Mouse (Mus musculus) midbrain, embryonic 12.5 days (tissue): ENCODE data around the gene Polr2b. TPM values are rescaled to one million over a fixed set of nuclear protein-coding genes. Genes with fewer than 3 reads are reported as not detected.

Experiments used
- ATAC-seq: fragments of 200-750 bp; cut with Nextera tagmentation; 2 replicates; pipeline ENCODE4 v1.8.0; 2017; ENCODE audit warnings: low read depth, moderate TSS enrichment, moderate library complexity; ENCODE audit not compliant: low FRiP score
- H3K27ac ChIP-seq: fragments of 300-500 bp; sonication (generic); replicated peaks from 2 replicates; pipeline ENCODE4 v1.5.1; 2016; ENCODE audit warnings: mild to moderate bottlenecking
- H3K27me3 ChIP-seq: fragments of 300-500 bp; sonication (generic); 2 replicates; pipeline ENCODE4 v1.6.1; 2016; ENCODE audit warnings: mild to moderate bottlenecking
- H3K36me3 ChIP-seq: fragments of 300-500 bp; sonication (generic); 2 replicates; pipeline ENCODE4 v1.6.1; 2016
- H3K4me1 ChIP-seq: fragments of 300-500 bp; sonication (generic); 2 replicates; pipeline ENCODE4 v1.6.1; 2016
- H3K4me2 ChIP-seq: fragments of 300-500 bp; sonication (generic); replicated peaks from 2 replicates; pipeline ENCODE4 v1.6.1; 2016; ENCODE audit warnings: mild to moderate bottlenecking, moderate library complexity
- H3K4me3 ChIP-seq: fragments of 300-500 bp; sonication (generic); 2 replicates; pipeline ENCODE4 v1.5.1; 2016; ENCODE audit warnings: mild to moderate bottlenecking
- H3K9ac ChIP-seq: fragments of 300-500 bp; sonication (generic); replicated peaks from 2 replicates; pipeline ENCODE4 v1.6.1; 2016; ENCODE audit warnings: mild to moderate bottlenecking, moderate library complexity
- H3K9me3 ChIP-seq: fragments of 300-500 bp; sonication (generic); 2 replicates; pipeline ENCODE4 v1.6.1; 2016; ENCODE audit warnings: mild to moderate bottlenecking
- WGBS: fragments of 180-500 bp; shearing (Covaris S2); methylation state at CpG from one replicate; pipeline ENCODE4 v1.1.7; 2016; 5-methylcytosine and 5-hydroxymethylcytosine counted together
- polyA plus RNA-seq: library from polyadenylated mRNA; unstranded; fragments of >200 nt; fragmentation: Nextera tagmentation; extraction: Ambion mirVana; gene quantifications from 2 replicates; pipeline ENCODE4 v1.2.1, GENCODE M21; 2016

The Polr2b gene
- polyA plus RNA-seq, 1 experiment from 2014 or later = 92.3 TPM

DNA sequence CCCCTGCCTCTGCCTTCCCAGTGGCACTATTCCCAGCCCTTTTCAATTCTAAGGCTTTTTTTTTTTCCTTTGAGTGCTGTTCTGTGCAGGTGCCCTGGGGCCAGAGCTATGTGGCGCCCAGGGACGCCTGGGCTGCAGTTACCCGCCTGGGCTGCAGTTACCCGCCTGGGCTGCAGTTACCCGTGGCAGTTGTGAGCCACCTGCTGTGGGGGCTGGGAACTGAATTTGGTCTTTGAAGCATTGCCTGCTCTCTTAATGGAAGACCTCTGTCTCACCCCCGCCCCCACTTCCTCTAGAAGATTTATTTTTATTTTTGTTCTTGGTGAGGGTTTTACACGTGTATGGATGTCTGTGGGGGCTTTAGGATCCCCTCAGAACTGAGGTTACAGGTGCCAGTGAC lies 36.8 kb upstream of the Polr2b start:
- Histone ChIP-seq H3K27ac (no peak overlapping the region), H3K4me3 (no peak overlapping the region), H3K9me3 (0 out of 2 replicates have a peak, but pooled peaks cover 2% of the 10 kb centered on the region), H3K9ac (no peak overlapping the region), H3K36me3 (peaks cover 85% of the 10 kb centered on the region), H3K27me3 (no peaks in the 10 kb centered on the region), H3K4me1 (no peaks in the 10 kb centered on the region), H3K4me2 (no peak overlapping the region)
- no peak for ATAC-seq
- WGBS = 82% methylated on average over 7 of the region's 7 CpGs

DNA sequence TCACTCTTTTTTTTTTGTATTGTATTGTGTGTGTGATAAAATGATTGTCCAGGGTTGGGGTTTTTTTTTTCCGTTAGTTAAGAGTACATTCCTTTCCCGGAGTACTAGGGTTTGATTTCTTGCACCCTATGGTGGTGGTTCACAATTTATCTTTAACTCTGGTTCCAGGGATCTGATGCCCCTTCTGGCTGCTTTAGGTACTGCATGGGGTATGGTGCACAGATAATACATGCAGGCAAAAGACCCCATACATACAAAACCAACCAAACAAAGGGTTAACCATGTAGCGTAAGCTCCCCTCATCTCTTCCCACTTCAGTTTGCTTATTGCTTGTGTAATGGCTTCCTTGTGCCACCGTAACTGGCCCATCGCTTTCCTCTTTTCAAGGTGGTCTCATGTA lies 34.0 kb upstream of the Polr2b start:
- H3K9me3 ChIP-seq = no peaks in the 10 kb centered on the region
- no peak overlapping the region for H3K4me2 ChIP-seq
- 86% methylated on average over 5 of the region's 5 CpGs for WGBS
- ATAC-seq = no peak
- no peak overlapping the region for H3K27ac ChIP-seq
- H3K4me1 ChIP-seq = no peaks in the 10 kb centered on the region
- H3K9ac ChIP-seq = no peak overlapping the region
- no peaks in the 10 kb centered on the region for H3K27me3 ChIP-seq
- H3K36me3 ChIP-seq = peaks cover 72% of the 10 kb centered on the region
- H3K4me3 ChIP-seq = no peak overlapping the region

DNA sequence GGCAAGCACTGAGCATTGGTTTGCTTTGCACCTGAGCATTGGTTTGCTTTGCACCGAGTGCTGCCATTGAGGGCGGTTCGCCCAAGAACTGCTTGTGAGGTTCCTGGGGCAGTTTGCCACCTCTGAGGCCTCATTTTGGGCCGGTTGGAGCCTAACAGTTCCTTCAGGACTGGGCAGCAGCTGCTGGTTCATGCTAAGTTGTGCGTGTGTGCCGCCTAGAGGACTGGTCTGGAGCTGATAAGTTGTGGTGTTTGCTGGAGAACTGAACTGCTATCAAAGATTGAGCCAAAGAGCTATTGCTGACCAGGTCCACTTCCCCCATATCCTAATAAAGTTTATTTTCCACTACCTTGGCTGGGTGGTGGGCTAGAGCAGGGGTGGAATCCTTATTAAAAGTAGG lies 32.7 kb upstream of the Polr2b start:
- Histone ChIP-seq H3K4me3 (no peak overlapping the region), H3K9ac (no peak overlapping the region), H3K4me2 (no peak overlapping the region), H3K4me1 (no peaks in the 10 kb centered on the region), H3K27ac (no peak overlapping the region), H3K27me3 (no peaks in the 10 kb centered on the region), H3K36me3 (peaks cover 73% of the 10 kb centered on the region), H3K9me3 (no peaks in the 10 kb centered on the region)
- ATAC-seq = no peak
- 97% methylated on average over 6 of the region's 6 CpGs for WGBS

GRCm38 (mm10) chr5:77281518-77282174 lies 28.3 kb upstream of the Polr2b start:
- Histone ChIP-seq H3K4me2 (no peak overlapping the region), H3K27me3 (no peaks in the 10 kb centered on the region), H3K9ac (no peak overlapping the region), H3K36me3 (peaks cover 54% of the 10 kb centered on the region), H3K9me3 (no peaks in the 10 kb centered on the region), H3K4me1 (no peaks in the 10 kb centered on the region), H3K27ac (no peak overlapping the region), H3K4me3 (no peak overlapping the region)
- WGBS = 89% methylated on average over 20 of the region's 20 CpGs
- ATAC-seq = no peak

- Histone ChIP-seq H3K36me3 (peaks cover 52% of the 10 kb centered on the region), H3K4me3 (no peak overlapping the region), H3K27ac (no peak overlapping the region), H3K4me2 (no peak overlapping the region), H3K9ac (no peak overlapping the region), H3K27me3 (no peaks in the 10 kb centered on the region), H3K4me1 (no peaks in the 10 kb centered on the region), H3K9me3 (no peaks in the 10 kb centered on the region)
- 93% methylated on average over 9 of the region's 9 CpGs for WGBS
- no peak for ATAC-seq
Measured at GRCm38 (mm10) chr5:77282242-77282641, 27.7 kb upstream of the Polr2b start.

- WGBS = 80% methylated on average over 7 of the region's 7 CpGs
- Histone ChIP-seq H3K4me1 (no peaks in the 10 kb centered on the region), H3K27me3 (no peaks in the 10 kb centered on the region), H3K36me3 (peaks cover 70% of the 10 kb centered on the region), H3K9me3 (no peaks in the 10 kb centered on the region), H3K4me3 (no peak overlapping the region), H3K27ac (no peak overlapping the region), H3K9ac (no peak overlapping the region), H3K4me2 (no peak overlapping the region)
- ATAC-seq = no peak
Measured at GRCm38 (mm10) chr5:77285685-77286084, 24.3 kb upstream of the Polr2b start.

GRCm38 (mm10) chr5:77286904-77287303 lies 23.0 kb upstream of the Polr2b start:
- WGBS = 85% methylated on average over 5 of the region's 5 CpGs
- Histone ChIP-seq H3K27me3 (no peaks in the 10 kb centered on the region), H3K4me1 (no peaks in the 10 kb centered on the region), H3K27ac (no peak overlapping the region), H3K4me2 (no peak overlapping the region), H3K9ac (no peak overlapping the region), H3K4me3 (no peak overlapping the region), H3K36me3 (peaks cover 62% of the 10 kb centered on the region), H3K9me3 (no peaks in the 10 kb centered on the region)
- no peak for ATAC-seq

GRCm38 (mm10) chr5:77287901-77288300 lies 22.0 kb upstream of the Polr2b start:
- peaks cover 62% of the 10 kb centered on the region for H3K36me3 ChIP-seq
- H3K27ac ChIP-seq = no peak overlapping the region
- no peak overlapping the region for H3K4me2 ChIP-seq
- no peak overlapping the region for H3K9ac ChIP-seq
- no peaks in the 10 kb centered on the region for H3K9me3 ChIP-seq
- no peak for ATAC-seq
- no peaks in the 10 kb centered on the region for H3K27me3 ChIP-seq
- H3K4me1 ChIP-seq = no peaks in the 10 kb centered on the region
- no peak overlapping the region for H3K4me3 ChIP-seq
- WGBS = 83% methylated on average over 6 of the region's 6 CpGs

GRCm38 (mm10) chr5:77289686-77290085 lies 20.3 kb upstream of the Polr2b start:
- H3K36me3 ChIP-seq = peaks cover 69% of the 10 kb centered on the region
- no peak overlapping the region for H3K9ac ChIP-seq
- ATAC-seq = no peak
- H3K27me3 ChIP-seq = no peaks in the 10 kb centered on the region
- H3K27ac ChIP-seq = no peak overlapping the region
- no peaks in the 10 kb centered on the region for H3K9me3 ChIP-seq
- no peak overlapping the region for H3K4me3 ChIP-seq
- H3K4me2 ChIP-seq = no peak overlapping the region
- 94% methylated on average over 8 of the region's 8 CpGs for WGBS
- H3K4me1 ChIP-seq = no peaks in the 10 kb centered on the region

GRCm38 (mm10) chr5:77290606-77291005 lies 19.3 kb upstream of the Polr2b start:
- H3K9ac ChIP-seq = no peak overlapping the region
- no peaks in the 10 kb centered on the region for H3K27me3 ChIP-seq
- 92% methylated on average over 2 of the region's 2 CpGs for WGBS
- H3K36me3 ChIP-seq = peaks cover 78% of the 10 kb centered on the region
- no peaks in the 10 kb centered on the region for H3K4me1 ChIP-seq
- no peak overlapping the region for H3K4me2 ChIP-seq
- ATAC-seq = no peak
- H3K9me3 ChIP-seq = no peaks in the 10 kb centered on the region
- H3K4me3 ChIP-seq = no peak overlapping the region
- no peak overlapping the region for H3K27ac ChIP-seq

- Histone ChIP-seq H3K27ac (no peak overlapping the region), H3K4me2 (no peak overlapping the region), H3K4me3 (no peak overlapping the region), H3K36me3 (peaks cover 87% of the 10 kb centered on the region), H3K9ac (no peak overlapping the region), H3K4me1 (no peaks in the 10 kb centered on the region), H3K27me3 (no peaks in the 10 kb centered on the region), H3K9me3 (no peaks in the 10 kb centered on the region)
- ATAC-seq = no peak
- 93% methylated on average over 7 of the region's 7 CpGs for WGBS
Measured at GRCm38 (mm10) chr5:77292803-77293522, 17.0 kb upstream of the Polr2b start.

DNA sequence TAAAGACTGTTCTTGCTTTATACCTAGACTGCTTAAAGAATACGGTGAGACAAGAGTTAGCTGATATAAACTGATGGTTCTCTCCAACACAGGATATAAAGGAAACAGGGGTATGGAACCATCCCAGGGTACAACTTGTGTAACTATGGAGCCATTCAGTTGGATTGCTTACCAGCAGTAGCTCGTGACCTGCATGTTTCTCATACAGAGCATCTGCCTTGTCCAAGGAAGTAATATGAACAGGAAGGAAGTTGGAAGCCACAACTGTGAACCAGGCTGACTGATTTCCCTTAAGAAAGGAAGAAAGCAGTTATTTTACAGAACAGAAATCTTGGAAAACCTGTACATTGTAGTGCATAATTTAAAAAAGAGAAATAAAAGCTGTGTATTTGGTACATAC lies 10.5 kb upstream of the Polr2b start:
- H3K27ac ChIP-seq = no peak overlapping the region
- no peaks in the 10 kb centered on the region for H3K9me3 ChIP-seq
- no peak overlapping the region for H3K4me2 ChIP-seq
- 88% methylated on average over 2 of the region's 2 CpGs for WGBS
- H3K4me3 ChIP-seq = no peak overlapping the region
- no peaks in the 10 kb centered on the region for H3K4me1 ChIP-seq
- no peak for ATAC-seq
- no peak overlapping the region for H3K9ac ChIP-seq
- peaks cover 62% of the 10 kb centered on the region for H3K36me3 ChIP-seq
- no peaks in the 10 kb centered on the region for H3K27me3 ChIP-seq
